Mouse (Mus musculus): ENCODE measurements around the gene Marco.

Gene Marco

DNA sequence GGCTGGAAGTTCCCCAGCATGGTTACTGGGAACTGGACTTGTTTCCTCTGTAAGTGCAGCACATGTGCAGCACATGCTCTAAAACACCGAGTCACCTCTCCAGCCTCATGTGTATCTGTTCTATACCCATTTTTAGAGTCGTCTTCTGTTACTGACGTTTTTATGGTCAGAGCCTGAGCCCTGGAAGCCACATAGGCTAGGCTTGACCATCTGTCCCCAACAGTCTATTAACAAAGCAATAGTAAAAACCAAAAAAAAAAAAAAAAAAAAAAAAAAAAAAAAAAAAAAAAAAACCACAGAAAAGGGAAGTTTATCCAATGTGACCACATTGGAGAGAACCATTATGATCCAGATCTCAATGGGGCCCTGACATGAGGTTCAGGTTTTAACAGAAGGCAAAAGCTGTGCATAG, 61.6 kb downstream of the Marco start:
- in situ Hi-C loops (cut with MboI, MseI): no loop called here

GRCm38 (mm10) chr1:120441587-120441986, 63.2 kb downstream of the Marco start:
- in situ Hi-C loops (cut with MboI, MseI): no loop called here

DNA sequence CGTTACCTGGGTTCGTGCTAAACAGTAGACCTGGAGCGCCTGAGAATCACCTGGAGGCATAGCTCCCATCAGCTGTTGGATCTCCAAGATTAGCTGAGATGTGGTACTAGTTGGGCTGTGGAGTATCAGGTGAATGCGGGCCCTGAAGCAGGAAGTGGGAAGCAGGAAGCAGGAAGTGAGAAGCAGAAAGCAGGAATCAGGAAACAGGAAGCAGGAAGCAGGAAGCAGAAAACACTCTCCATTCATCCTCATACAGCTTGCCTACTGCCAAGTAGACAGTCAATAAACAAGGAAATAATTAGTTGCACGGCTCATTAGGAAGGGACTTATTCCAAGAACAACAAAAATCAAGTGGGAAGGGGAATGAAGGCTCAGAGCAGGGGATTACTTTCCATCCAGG, 69.2 kb downstream of the Marco start:
- in situ Hi-C loops (cut with MboI, MseI): no loop called here

GRCm38 (mm10) chr1:120430171-120430570, 74.7 kb downstream of the Marco start:
- in situ Hi-C loops (cut with MboI, MseI): no loop called here

- in situ Hi-C loops (cut with MboI, MseI): no loop called here
These were observed 79.2 kb downstream of the Marco start for GRCm38 (mm10) chr1:120425587-120425986.

All from T-helper 17 cell (primary cell).